Mouse (Mus musculus) cerebellum, adult 2 months (tissue): ENCODE data around the gene Adamts17.

Experiments
- CTCF ChIP-seq: fragments of 200-500 bp; IDR thresholded peaks from 2 replicates; pipeline ENCODE4 v1.5.1; 2011; ENCODE audit warnings: low read depth, mild to moderate bottlenecking, control low read depth, low read length, moderate library complexity, borderline replicate concordance; ENCODE audit not compliant: insufficient read depth
- POLR2A ChIP-seq: fragments of 200-500 bp; IDR thresholded peaks from 2 replicates; pipeline ENCODE4 v1.6.1; 2011; ENCODE audit warnings: low read length, control low read depth, borderline replicate concordance; ENCODE audit not compliant: insufficient read depth

DNA sequence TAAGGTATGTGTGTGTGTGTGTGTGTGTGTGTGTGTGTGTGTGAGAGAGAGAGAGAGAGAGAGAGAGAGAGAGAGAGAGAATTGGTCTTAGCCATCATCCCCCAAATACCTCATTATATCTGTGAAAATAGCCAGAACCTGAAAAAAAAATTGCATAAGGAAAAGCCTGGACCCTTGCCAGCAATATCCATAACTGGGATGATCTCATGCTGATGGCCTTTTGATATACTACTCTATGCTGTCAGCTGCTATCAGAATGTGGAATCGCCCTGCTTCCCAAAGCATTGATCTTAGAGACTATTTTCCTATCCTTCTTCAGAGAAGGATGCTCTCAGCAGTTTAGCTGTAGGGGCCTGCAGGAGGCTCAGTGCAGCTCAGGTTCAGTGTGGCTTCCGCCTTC, 257.6 kb downstream of the Adamts17 start:
- TF ChIP-seq CTCF: no peak
- TF ChIP-seq POLR2A: no peak
